In genomic region chr4:147959881-147960831, GRCm38 (mm10) we compare ENCODE assay signal across 9 mouse cellular contexts. TPM values are rescaled to one million over a fixed set of nuclear protein-coding genes. Genes with fewer than 3 reads are reported as not detected.
A peak's percentile ranks its signal among the peaks of the same experiment; 100 is the strongest.
DNase-seq lines count a peak whose midpoint lies in the region; ATAC-seq and TF ChIP-seq lines count a peak whose summit lies in the region.
"Had no signal": no experiment of that assay in that cellular context is flagged by ENCODE, and none has a peak within 500 bp of the region (broad histone marks: within the 10 kb centered on the region; RNA-seq: fewer than 3 reads in every experiment).

No protein-coding gene starts in this region.

- no peaks in the 10 kb centered on the region for H3K27me3 ChIP-seq in liver, embryonic 16.5 days (ENCODE audit: control insufficient read depth, insufficient read depth, low read depth, low read length)
- H3K27me3 ChIP-seq in neural tube, embryonic 13.5 days: no peaks in the 10 kb centered on the region

- H3K4me2 ChIP-seq in liver, embryonic 16.5 days (ENCODE audit: low read depth, low read length): no peak overlapping the region
- no peak overlapping the region for H3K4me2 ChIP-seq in neural tube, embryonic 13.5 days

- H3K4me3 ChIP-seq in ES-E14 (ENCODE audit: insufficient read depth in 1 of 2, low read depth in 1 of 2, low read length in 2 of 2, poor library complexity in 1 of 2, severe bottlenecking in 1 of 2): no peak overlapping the region
- no peak overlapping the region for H3K4me3 ChIP-seq in liver, embryonic 16.5 days (ENCODE audit: low read depth, low read length)
- no peak overlapping the region for H3K4me3 ChIP-seq in neural tube, embryonic 13.5 days

- H3K36me3 ChIP-seq in ES-E14 (ENCODE audit: control insufficient read depth, insufficient read depth, low read length, poor library complexity, severe bottlenecking): no peaks in the 10 kb centered on the region
- no peaks in the 10 kb centered on the region for H3K36me3 ChIP-seq in liver, embryonic 16.5 days (ENCODE audit: control insufficient read depth, insufficient read depth)
- H3K36me3 ChIP-seq in neural tube, embryonic 13.5 days: no peaks in the 10 kb centered on the region

- no peaks in the 10 kb centered on the region for H3K9me3 ChIP-seq in ES-E14 (ENCODE audit: control insufficient read depth, insufficient read depth, low read depth, low read length)
- no peaks in the 10 kb centered on the region for H3K9me3 ChIP-seq in liver, embryonic 16.5 days (replicated peaks; ENCODE audit: control insufficient read depth, low read length)
- H3K9me3 ChIP-seq in neural tube, embryonic 13.5 days: no peaks in the 10 kb centered on the region

- in situ Hi-C loops in ES-E14 (cut with MboI; ENCODE audit: low sequenced_read_pairs in 2 of 2, unreplicated experiment in 2 of 2): no loop called here

- DNase-seq in 416B (ENCODE audit: low read depth) (peak; percentile 88), ES-E14 (ENCODE audit: low read depth, low spot score) (peak; percentile 92)
- peak; percentile 50 for DNase-seq in cerebellum, adult 9-10 months
- peak; percentile 67 for DNase-seq in gastrocnemius, postnatal 10 days
- DNase-seq in kidney, adult 11 months: peak; percentile 60
- no peak for DNase-seq in urinary bladder, postnatal 10 days (ENCODE audit: low spot score)

- WGBS in liver, embryonic 16.5 days (ENCODE audit: insufficient replicate concordance): 25% methylated on average over 6 of the region's 6 CpGs
- 44% methylated on average over 6 of the region's 6 CpGs for WGBS in neural tube, embryonic 13.5 days

- peak; percentile 55; the same call in 1 of the 2 replicates for ATAC-seq in liver, embryonic 16.5 days (ENCODE audit: low read depth)
- ATAC-seq in neural tube, embryonic 13.5 days (ENCODE audit: low read depth): peak; percentile 78; the same call in 1 of the 2 replicates

- no peak overlapping the region for H3K9ac ChIP-seq in ES-E14 (ENCODE audit: insufficient read depth, low read depth, low read length, poor library complexity, severe bottlenecking)
- H3K9ac ChIP-seq in liver, embryonic 16.5 days (ENCODE audit: low read depth, low read length): no peak overlapping the region
- no peak overlapping the region for H3K9ac ChIP-seq in neural tube, embryonic 13.5 days

- no peaks in the 10 kb centered on the region for H3K4me1 ChIP-seq in ES-E14 (ENCODE audit: control insufficient read depth in 2 of 2, insufficient read depth in 2 of 2, low read length in 2 of 2, poor library complexity in 1 of 2)
- no peaks in the 10 kb centered on the region for H3K4me1 ChIP-seq in liver, embryonic 16.5 days (ENCODE audit: control insufficient read depth, low read depth, low read length)
- H3K4me1 ChIP-seq in neural tube, embryonic 13.5 days (replicated peaks): no peaks in the 10 kb centered on the region

- no peak overlapping the region for H3K27ac ChIP-seq in ES-E14 (ENCODE audit: insufficient read depth, low read depth, low read length, poor library complexity, severe bottlenecking)
- no peak overlapping the region for H3K27ac ChIP-seq in liver, embryonic 16.5 days (ENCODE audit: low read length)
- H3K27ac ChIP-seq in neural tube, embryonic 13.5 days (replicated peaks): no peak overlapping the region

TF ChIP-seq in ES-E14, 5 proteins besides CTCF, POLR2A, EP300 and RAD21:
- TF ChIP-seq ZC3H11A (IDR thresholded peaks at IDR 0.05; ENCODE audit: borderline replicate concordance, low read depth, low read length) (peak; percentile 63; the same call in 1 of the 2 replicates), HCFC1 (IDR thresholded peaks at IDR 0.05; ENCODE audit: borderline replicate concordance, insufficient read depth, low read length) (no peak), CHD2 (IDR thresholded peaks at IDR 0.05; ENCODE audit: low read depth, low read length) (no peak), ZNF384 (IDR thresholded peaks at IDR 0.05; ENCODE audit: low read depth, low read length) (no peak)
TF ChIP-seq in ES-E14: peak in this region for 1.

RNA-seq across cellular contexts. Expression of gene 2510039O18Rik, which starts 19.5 kb away (rescaled TPM):
- 73.5 and 115 TPM in 2 replicates for total RNA-seq in ES-E14 (2012; rRNA removed)
- 10 to 100 TPM; 25.7 to 28.2 TPM for total RNA-seq in gastrocnemius, postnatal 10 days (2021)
- 4.0 and 5.8 TPM in 2 replicates for polyA plus RNA-seq in liver, embryonic 16.5 days (2015; fragmentation: Nextera tagmentation; extraction: Ambion mirVana)
- 13.6 and 14.7 TPM in 2 replicates for polyA plus RNA-seq in neural tube, embryonic 13.5 days (2015; fragmentation: Nextera tagmentation; extraction: Ambion mirVana)

RNA-seq across cellular contexts. Expression of gene Plod1, which starts 23.6 kb away (rescaled TPM):
- 26.2 and 50.0 TPM in 2 replicates for total RNA-seq in ES-E14 (2012; rRNA removed)
- total RNA-seq in gastrocnemius, postnatal 10 days (2021): 10 to 100 TPM; 50.6 to 55.3 TPM
- polyA plus RNA-seq in liver, embryonic 16.5 days (2015; fragmentation: Nextera tagmentation; extraction: Ambion mirVana): 28.8 and 30.7 TPM in 2 replicates
- 35.2 and 35.7 TPM in 2 replicates for polyA plus RNA-seq in neural tube, embryonic 13.5 days (2015; fragmentation: Nextera tagmentation; extraction: Ambion mirVana)

RNA-seq across cellular contexts. Expression of gene Nppb, which starts 25.4 kb away (rescaled TPM):
- 0.95 and 3.8 TPM in 2 replicates for total RNA-seq in ES-E14 (2012; rRNA removed)
- not detected for total RNA-seq in gastrocnemius, postnatal 10 days (2021)
- polyA plus RNA-seq in liver, embryonic 16.5 days (2015; fragmentation: Nextera tagmentation; extraction: Ambion mirVana): not detected in 2 replicates
- polyA plus RNA-seq in neural tube, embryonic 13.5 days (2015; fragmentation: Nextera tagmentation; extraction: Ambion mirVana): 0.43 TPM in 1 of 2 replicates, not detected in the other
- total RNA-seq: gastrocnemius, postnatal 4 days had no signal

RNA-seq across cellular contexts. Expression of gene Nppa, which starts 40.4 kb away (rescaled TPM):
- total RNA-seq in ES-E14 (2012; rRNA removed): 0.37 TPM in 1 of 2 replicates, not detected in the other
- not detected for total RNA-seq in gastrocnemius, postnatal 10 days (2021)
- not detected in 2 replicates for polyA plus RNA-seq in liver, embryonic 16.5 days (2015; fragmentation: Nextera tagmentation; extraction: Ambion mirVana)
- polyA plus RNA-seq in neural tube, embryonic 13.5 days (2015; fragmentation: Nextera tagmentation; extraction: Ambion mirVana): 0.36 and 6.1 TPM in 2 replicates
- total RNA-seq: gastrocnemius, postnatal 4 days had no signal

RNA-seq across cellular contexts. Expression of gene Mfn2, which starts 55.7 kb away (rescaled TPM):
- 12.4 and 18.6 TPM in 2 replicates for total RNA-seq in ES-E14 (2012; rRNA removed)
- total RNA-seq in gastrocnemius, postnatal 10 days (2021): 100 to 1,000 TPM; 254 to 282 TPM
- 15.9 and 16.2 TPM in 2 replicates for polyA plus RNA-seq in liver, embryonic 16.5 days (2015; fragmentation: Nextera tagmentation; extraction: Ambion mirVana)
- polyA plus RNA-seq in neural tube, embryonic 13.5 days (2015; fragmentation: Nextera tagmentation; extraction: Ambion mirVana): 76.3 and 79.0 TPM in 2 replicates
